Mouse (Mus musculus): ENCODE results near the gene Csmd2. TPM values are rescaled to one million over a fixed set of nuclear protein-coding genes. Genes with fewer than 3 reads are reported as not detected.
A peak's percentile ranks its signal among the peaks of the same experiment; 100 is the strongest.

The Csmd2 gene
- polyA plus RNA-seq, 1 experiment from 2014 or later: 0.16 TPM

DNA sequence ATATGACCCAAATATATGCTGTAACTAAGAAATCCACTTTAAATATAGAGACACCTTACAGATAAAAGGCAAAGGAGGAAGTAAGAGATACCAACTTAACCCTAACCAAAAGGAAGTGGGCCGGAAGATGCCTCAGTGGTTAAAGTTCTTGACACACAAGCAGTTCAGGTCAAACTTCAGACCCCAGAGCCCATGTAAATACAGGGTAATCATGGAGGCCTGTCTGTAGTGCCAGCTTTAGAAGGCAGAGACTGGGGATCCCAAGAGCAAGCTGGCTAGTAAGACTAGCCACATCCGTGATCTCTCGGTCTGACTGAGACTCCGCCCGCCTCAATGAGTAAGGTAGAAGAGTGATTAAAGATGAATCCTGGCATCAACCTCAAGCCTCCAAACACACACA is 606.4 kb downstream of the Csmd2 start:
- H3K27me3 ChIP-seq (ENCODE audit: control insufficient read depth, insufficient read depth, low read length): no peaks in the 10 kb centered on the region
- H3K9me3 ChIP-seq (ENCODE audit: control insufficient read depth, low read length): no peaks in the 10 kb centered on the region
- TF ChIP-seq EP300 (optimal IDR thresholded peaks at IDR 0.05): no peak
- no peak for TF ChIP-seq CTCF (IDR thresholded peaks at IDR 0.05; ENCODE audit: low read depth)
- H3K4me2 ChIP-seq (replicated peaks; ENCODE audit: low read depth): no peak overlapping the region
- 93% methylated on average over 5 of the region's 5 CpGs for WGBS
- H3K4me1 ChIP-seq (replicated peaks; ENCODE audit: control insufficient read depth, insufficient read depth): no peaks in the 10 kb centered on the region
- H3K4me3 ChIP-seq (ENCODE audit: low read depth, low read length): no peak overlapping the region
- no peak for DNase-seq (ENCODE audit: low spot score)
- no peak overlapping the region for H3K9ac ChIP-seq (ENCODE audit: low read length)
- ATAC-seq (ENCODE audit: low FRiP score, low TSS enrichment): no peak
- H3K27ac ChIP-seq (replicated peaks): no peak overlapping the region
- H3K36me3 ChIP-seq (ENCODE audit: control insufficient read depth, insufficient read depth, low read length): peaks cover 7% of the 10 kb centered on the region; the same call in 1 of the 2 replicates

DNA sequence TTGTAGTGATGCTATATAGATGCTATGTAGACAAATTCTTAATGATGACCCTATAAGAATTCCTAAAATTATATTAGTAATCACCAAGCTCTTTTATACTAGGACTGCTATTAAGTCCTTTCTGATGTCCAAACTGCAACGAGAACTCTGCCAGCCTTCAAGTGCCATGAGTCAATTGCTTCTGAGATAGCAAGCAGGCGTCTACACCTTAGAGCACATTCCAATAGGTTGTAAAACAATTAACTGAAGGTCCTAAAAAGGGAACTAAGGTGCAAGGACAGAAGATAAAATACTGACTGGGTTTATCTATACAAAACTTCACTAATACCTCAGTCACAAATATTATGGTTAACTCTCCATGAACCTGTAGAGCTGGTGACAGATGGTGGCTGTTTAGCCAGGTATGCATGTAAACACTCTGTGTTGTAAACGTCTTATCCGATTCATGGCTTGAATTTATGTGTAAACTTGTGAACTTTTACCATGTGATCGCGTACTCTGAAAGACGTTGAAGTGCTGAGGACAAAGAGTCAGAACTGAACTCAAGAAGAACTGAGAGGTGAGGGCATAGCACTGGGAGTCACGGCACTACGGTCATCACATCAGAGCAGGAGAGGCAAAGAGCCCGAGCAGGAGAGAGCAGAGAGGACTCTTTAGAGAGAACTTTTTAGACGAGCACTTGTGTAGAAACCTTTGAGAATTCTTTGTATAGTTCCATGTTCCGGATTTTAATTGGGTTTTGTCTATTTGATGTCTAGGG is 610.3 kb downstream of the Csmd2 start:
- Histone ChIP-seq H3K36me3 (ENCODE audit: control insufficient read depth, insufficient read depth, low read length) (no peaks in the 10 kb centered on the region; the same call in 1 of the 2 replicates), H3K27ac (replicated peaks) (no peak overlapping the region), H3K9ac (ENCODE audit: low read length) (no peak overlapping the region), H3K9me3 (ENCODE audit: control insufficient read depth, low read length) (no peaks in the 10 kb centered on the region), H3K4me1 (replicated peaks; ENCODE audit: control insufficient read depth, insufficient read depth) (no peaks in the 10 kb centered on the region), H3K4me3 (ENCODE audit: low read depth, low read length) (no peak overlapping the region), H3K27me3 (ENCODE audit: control insufficient read depth, insufficient read depth, low read length) (no peaks in the 10 kb centered on the region), H3K4me2 (replicated peaks; ENCODE audit: low read depth) (no peak overlapping the region)
- DNase-seq (ENCODE audit: low spot score) (no peak), ATAC-seq (ENCODE audit: low FRiP score, low TSS enrichment) (no peak)
- TF ChIP-seq EP300 (optimal IDR thresholded peaks at IDR 0.05) (no peak), CTCF (IDR thresholded peaks at IDR 0.05; ENCODE audit: low read depth) (no peak)
- WGBS: 61% methylated on average over 12 of the region's 12 CpGs

DNA sequence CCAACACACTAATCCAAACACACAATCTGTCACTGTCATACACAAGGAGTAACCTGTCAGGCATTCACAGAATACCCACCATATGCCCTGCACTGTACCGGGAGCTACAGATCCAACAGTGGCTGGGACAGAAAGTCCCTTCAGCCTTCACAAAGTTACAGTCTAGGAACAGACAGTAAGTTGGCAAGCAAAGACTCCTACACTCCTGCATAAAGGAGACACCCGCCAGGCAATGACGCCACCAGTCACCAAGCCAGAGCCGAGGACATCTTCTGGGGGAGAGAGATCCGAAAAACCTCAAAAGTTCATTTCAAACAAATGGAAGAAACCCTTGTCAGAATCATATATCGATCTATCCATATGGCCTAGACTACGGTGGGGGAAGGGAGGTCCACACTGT is 618.9 kb downstream of the Csmd2 start:
- Histone ChIP-seq H3K27ac (replicated peaks) (no peak overlapping the region), H3K9ac (ENCODE audit: low read length) (no peak overlapping the region), H3K4me3 (ENCODE audit: low read depth, low read length) (no peak overlapping the region), H3K4me2 (replicated peaks; ENCODE audit: low read depth) (no peak overlapping the region), H3K27me3 (ENCODE audit: control insufficient read depth, insufficient read depth, low read length) (no peaks in the 10 kb centered on the region), H3K4me1 (replicated peaks; ENCODE audit: control insufficient read depth, insufficient read depth) (no peaks in the 10 kb centered on the region), H3K36me3 (ENCODE audit: control insufficient read depth, insufficient read depth, low read length) (peaks cover 7% of the 10 kb centered on the region), H3K9me3 (ENCODE audit: control insufficient read depth, low read length) (no peaks in the 10 kb centered on the region)
- WGBS: 93% methylated on average over 7 of the region's 7 CpGs
- no peak for ATAC-seq (ENCODE audit: low FRiP score, low TSS enrichment)
- no peak for DNase-seq (ENCODE audit: low spot score)
- TF ChIP-seq EP300 (optimal IDR thresholded peaks at IDR 0.05): no peak
- TF ChIP-seq CTCF (IDR thresholded peaks at IDR 0.05; ENCODE audit: low read depth): no peak

DNA sequence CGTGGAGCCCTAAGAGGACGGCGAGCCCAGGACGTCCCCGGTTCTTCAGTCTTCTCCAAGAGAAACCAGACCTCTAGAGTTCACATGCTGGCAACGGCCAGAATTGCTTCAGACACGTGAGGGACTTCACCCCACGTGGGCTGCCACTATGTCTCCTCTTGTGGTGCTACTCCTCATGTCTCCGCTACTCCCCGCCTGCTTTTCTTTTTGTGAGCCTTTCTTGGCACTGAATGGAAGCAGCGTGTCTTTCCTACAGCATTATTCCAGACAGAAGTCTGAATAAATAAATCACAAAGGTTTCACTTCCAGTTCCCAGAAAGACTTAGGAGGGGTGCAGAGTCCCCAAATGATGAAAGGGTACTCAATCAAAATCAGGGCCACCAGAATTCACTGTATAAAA is 620.0 kb downstream of the Csmd2 start:
- Histone ChIP-seq H3K9me3 (ENCODE audit: control insufficient read depth, low read length) (no peaks in the 10 kb centered on the region), H3K27me3 (ENCODE audit: control insufficient read depth, insufficient read depth, low read length) (no peaks in the 10 kb centered on the region), H3K4me2 (replicated peaks; ENCODE audit: low read depth) (no peak overlapping the region), H3K36me3 (ENCODE audit: control insufficient read depth, insufficient read depth, low read length) (peaks cover 7% of the 10 kb centered on the region), H3K27ac (replicated peaks) (no peak overlapping the region), H3K4me3 (ENCODE audit: low read depth, low read length) (no peak overlapping the region), H3K9ac (ENCODE audit: low read length) (no peak overlapping the region), H3K4me1 (replicated peaks; ENCODE audit: control insufficient read depth, insufficient read depth) (no peaks in the 10 kb centered on the region)
- ATAC-seq (ENCODE audit: low FRiP score, low TSS enrichment) (no peak), DNase-seq (ENCODE audit: low spot score) (peak; percentile 22)
- TF ChIP-seq CTCF (IDR thresholded peaks at IDR 0.05; ENCODE audit: low read depth) (no peak), EP300 (optimal IDR thresholded peaks at IDR 0.05) (no peak)
- 66% methylated on average over 11 of the region's 11 CpGs for WGBS

DNA sequence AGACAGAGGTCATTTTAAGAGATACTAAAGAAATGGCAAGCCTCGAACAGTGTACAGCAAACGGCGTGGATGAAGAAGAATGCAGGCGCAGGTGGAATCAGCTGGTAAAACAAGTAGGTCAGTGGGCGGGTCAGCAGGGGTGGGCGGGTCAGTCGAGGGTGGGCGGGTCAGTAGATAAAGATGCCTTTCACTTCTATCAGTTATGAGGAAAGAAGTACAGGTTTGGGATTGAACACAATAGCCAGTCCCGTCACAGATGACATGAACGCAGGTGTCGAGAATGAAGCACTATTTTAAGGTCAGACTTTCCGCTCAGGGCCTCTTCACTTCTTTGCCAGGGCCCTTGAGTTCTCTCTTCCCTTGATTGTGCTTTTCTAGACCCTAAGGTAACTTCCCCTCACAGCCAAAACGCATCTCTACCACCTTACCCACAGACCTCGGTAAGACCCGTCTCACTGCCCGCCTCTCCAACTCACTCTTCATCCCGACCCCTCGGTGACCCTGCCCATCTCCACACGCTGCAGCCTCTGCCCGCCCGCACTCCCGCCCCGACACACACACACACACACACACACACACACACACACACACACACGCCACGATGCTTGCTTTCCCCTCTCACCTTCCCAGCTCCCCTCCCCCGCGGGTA is 621.7 kb downstream of the Csmd2 start:
- ATAC-seq (ENCODE audit: low FRiP score, low TSS enrichment): peak; percentile 45; the same call in 1 of the 2 replicates

DNA sequence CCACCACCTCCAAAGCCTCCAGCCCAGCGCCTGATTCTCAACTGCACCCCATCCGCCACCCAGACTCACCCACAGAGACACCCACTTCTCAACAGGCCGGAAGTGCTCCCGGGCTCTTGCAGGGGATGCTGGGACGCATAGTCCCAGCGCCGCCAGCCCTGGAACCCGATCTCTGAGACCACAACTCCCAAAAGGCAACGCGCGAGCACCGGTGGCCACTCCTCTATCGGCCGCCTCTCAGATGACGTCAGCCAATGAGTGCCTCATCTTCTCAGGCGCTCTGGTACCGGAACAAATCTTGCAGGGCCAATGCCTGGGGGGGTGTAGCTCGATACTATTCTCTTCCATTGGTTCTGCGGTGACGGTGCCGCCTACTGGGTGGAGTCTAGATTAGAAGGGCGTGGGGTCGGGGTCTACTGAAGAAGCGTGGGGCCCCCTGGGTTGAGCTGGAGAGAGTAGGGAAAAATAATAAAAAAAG is 622.3 kb downstream of the Csmd2 start, which contains the start of gene Zscan20:
Zscan20 (minus strand) TSS at position 174 of the 478 bp plus-strand sequence.
- no peak for TF ChIP-seq EP300 (optimal IDR thresholded peaks at IDR 0.05)
- TF ChIP-seq CTCF (IDR thresholded peaks at IDR 0.05; ENCODE audit: low read depth): peak; percentile 53
- H3K27me3 ChIP-seq (ENCODE audit: control insufficient read depth, insufficient read depth, low read length): no peaks in the 10 kb centered on the region
- H3K27ac ChIP-seq (replicated peaks): no peak within 1 kb of the TSS
- H3K4me1 ChIP-seq (replicated peaks; ENCODE audit: control insufficient read depth, insufficient read depth): no peaks in the 10 kb centered on the region
- peak; percentile 97 for DNase-seq (ENCODE audit: low spot score)
- no peaks in the 10 kb centered on the region for H3K36me3 ChIP-seq (ENCODE audit: control insufficient read depth, insufficient read depth, low read length)
- WGBS: 1% methylated on average over 24 of the region's 24 CpGs
- H3K9me3 ChIP-seq (ENCODE audit: control insufficient read depth, low read length): no peaks in the 10 kb centered on the region
- peak within 1 kb of the TSS; percentile 54; the same call in 1 of the 2 replicates for H3K9ac ChIP-seq (ENCODE audit: low read length)
- H3K4me3 ChIP-seq (ENCODE audit: low read depth, low read length): peak within 1 kb of the TSS; percentile 56
- H3K4me2 ChIP-seq (replicated peaks; ENCODE audit: low read depth): peak within 1 kb of the TSS; percentile 71
- peak; percentile 97 for ATAC-seq (ENCODE audit: low FRiP score, low TSS enrichment)

More for the DNA sequence above, 621.7 kb downstream of the Csmd2 start:
- DNase-seq (ENCODE audit: low spot score): peak; percentile 63
- WGBS: 5% methylated on average over 26 of the region's 27 CpGs
- H3K36me3 ChIP-seq (ENCODE audit: control insufficient read depth, insufficient read depth, low read length): no peaks in the 10 kb centered on the region
- H3K4me1 ChIP-seq (replicated peaks; ENCODE audit: control insufficient read depth, insufficient read depth): no peaks in the 10 kb centered on the region
- H3K27ac ChIP-seq (replicated peaks): no peak overlapping the region
- no peaks in the 10 kb centered on the region for H3K27me3 ChIP-seq (ENCODE audit: control insufficient read depth, insufficient read depth, low read length)
- no peaks in the 10 kb centered on the region for H3K9me3 ChIP-seq (ENCODE audit: control insufficient read depth, low read length)
- peak overlapping the region; percentile 71 for H3K4me2 ChIP-seq (replicated peaks; ENCODE audit: low read depth)
- H3K4me3 ChIP-seq (ENCODE audit: low read depth, low read length): peak overlapping the region; percentile 56
- H3K9ac ChIP-seq (ENCODE audit: low read length): peak overlapping the region; percentile 54; the same call in 1 of the 2 replicates
- no peak for TF ChIP-seq EP300 (optimal IDR thresholded peaks at IDR 0.05)
- TF ChIP-seq CTCF (IDR thresholded peaks at IDR 0.05; ENCODE audit: low read depth): no peak
